Comparison of ENCODE assay signal across 14 mouse cellular contexts in the genomic region with DNA sequence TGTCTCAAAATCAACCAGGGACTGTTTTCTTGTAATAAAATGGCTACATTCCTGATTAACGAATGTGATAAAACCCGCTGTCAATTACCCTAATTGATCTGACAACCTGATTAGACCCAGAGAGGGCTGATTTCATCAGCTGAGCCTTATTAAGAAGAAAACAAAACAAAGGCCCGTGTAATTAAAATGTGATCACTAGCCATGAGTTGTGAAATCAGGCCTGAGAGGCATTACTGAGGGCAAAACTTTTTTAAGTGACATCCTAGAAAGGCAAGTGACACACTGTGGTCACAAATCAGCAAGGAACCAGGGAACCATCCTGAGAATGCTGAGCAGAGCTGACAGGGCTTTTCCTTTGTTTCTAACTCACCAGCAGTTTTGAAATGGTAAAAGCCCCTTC.
A peak's percentile ranks its signal among the peaks of the same experiment; 100 is the strongest.
DNase-seq lines count a peak whose midpoint lies in the region; TF ChIP-seq lines count a peak whose summit lies in the region.
"Had no signal": no experiment of that assay in that cellular context is flagged by ENCODE, and none has a peak within 500 bp of the region (broad histone marks: within the 10 kb centered on the region; RNA-seq: fewer than 3 reads in every experiment).

No protein-coding gene starts in this region.

- peak; percentile 93 for DNase-seq in Muller cell, postnatal 12 days (ENCODE audit: inconsistent ontology term)
- DNase-seq in brain, embryonic 14.5 days (ENCODE audit: low read depth) = peak; percentile 17
- peak; percentile 87 for DNase-seq in retina, postnatal 1 day
- no peak for DNase-seq in heart, postnatal 10 days
- DNase-seq in frontal cortex, adult 2 months (ENCODE audit: extremely low spot score in 1 of 2, low spot score in 1 of 2) = no peak
- DNase-seq: adrenal gland, adult 8-10 months; adrenal gland, postnatal 14 days; adrenal gland, postnatal 36 days; cerebellum, adult 11 months; cerebellum, adult 2 months; cerebellum, adult 9-10 months; cerebellum, postnatal 10 days; cerebellum, postnatal 25 days; forebrain, postnatal 0 days had no signal

- TF ChIP-seq CTCF in brain, embryonic 14.5 days (IDR thresholded peaks at IDR 0.05; ENCODE audit: borderline replicate concordance, extremely low read depth, insufficient read depth, insufficient read length) = no peak

- intact Hi-C loops in heart, postnatal 10 days (cut with DNase I) = no loop called here

- no peak for TF ChIP-seq POLR2A in brain, embryonic 14.5 days (IDR thresholded peaks at IDR 0.05; ENCODE audit: borderline replicate concordance, extremely low read depth, insufficient read depth, insufficient read length, poor library complexity, severe bottlenecking)

Comparison
In these comparisons a context has a peak if more than half of its experiments do, and no peak if none do; other contexts are left out.
1. DNase-seq: peak in Muller cell, postnatal 12 days (single experiment), brain, embryonic 14.5 days (single experiment) and retina, postnatal 1 day (single experiment); none in heart, postnatal 10 days (0 of 2) and frontal cortex, adult 2 months (0 of 2).